Mouse (Mus musculus) stomach, embryonic 15.5 days (tissue): Measurements from ENCODE around the gene Sat2. TPM values are rescaled to one million over a fixed set of nuclear protein-coding genes. Genes with fewer than 3 reads are reported as not detected.

ENCODE experiments used
- ATAC-seq: fragments of 200-750 bp; cut with Nextera tagmentation; 2 replicates; pipeline ENCODE4 v1.8.0; 2017; ENCODE audit warnings: low read depth, moderate number of reproducible peaks, moderate TSS enrichment; ENCODE audit not compliant: insufficient read depth, low FRiP score
- H3K27ac ChIP-seq: fragments of 300-500 bp; sonication (generic); 2 replicates; pipeline ENCODE4 v1.5.1; 2015; ENCODE audit warnings: mild to moderate bottlenecking, inconsistent platforms
- H3K27me3 ChIP-seq: fragments of 300-500 bp; sonication (generic); replicated peaks from 2 replicates; pipeline ENCODE4 v1.6.1; 2015; ENCODE audit warnings: inconsistent platforms
- H3K36me3 ChIP-seq: fragments of 300-500 bp; sonication (generic); 2 replicates; pipeline ENCODE4 v1.6.1; 2015; ENCODE audit warnings: inconsistent platforms
- H3K4me1 ChIP-seq: fragments of 300-500 bp; sonication (generic); 2 replicates; pipeline ENCODE4 v1.6.1; 2015; ENCODE audit warnings: inconsistent platforms
- H3K4me2 ChIP-seq: fragments of 300-500 bp; sonication (generic); 2 replicates; pipeline ENCODE4 v1.6.1; 2015; ENCODE audit warnings: mild to moderate bottlenecking, inconsistent platforms
- H3K4me3 ChIP-seq: fragments of 300-500 bp; sonication (generic); replicated peaks from 2 replicates; pipeline ENCODE4 v1.5.1; 2015; ENCODE audit warnings: inconsistent platforms
- H3K9ac ChIP-seq: fragments of 300-500 bp; sonication (generic); 2 replicates; pipeline ENCODE4 v1.6.1; 2015; ENCODE audit warnings: inconsistent platforms
- H3K9me3 ChIP-seq: fragments of 300-500 bp; sonication (generic); 2 replicates; pipeline ENCODE4 v1.6.1; 2016; ENCODE audit warnings: inconsistent platforms
- WGBS: fragments of 180-500 bp; shearing (Covaris S2); methylation state at CpG from one replicate; pipeline ENCODE4 v1.1.7; 2015; 5-methylcytosine and 5-hydroxymethylcytosine counted together
- microRNA counts: library from miRNA; unstranded; fragments of <30 nt; microRNA quantifications from one replicate; lab custom pipeline; 2016
- microRNA-seq: library from miRNA; unstranded; fragments of <30 nt; microRNA quantifications from one replicate; pipeline ENCODE4, GENCODE M21; 2016
- polyA plus RNA-seq: library from polyadenylated mRNA; unstranded; fragments of >200 nt; fragmentation: Nextera tagmentation; extraction: Ambion mirVana; gene quantifications from 2 replicates; pipeline ENCODE4 v1.2.1, GENCODE M21; 2015

Gene Sat2
- polyA plus RNA-seq, 1 experiment from 2014 or later = 14.4 TPM

DNA sequence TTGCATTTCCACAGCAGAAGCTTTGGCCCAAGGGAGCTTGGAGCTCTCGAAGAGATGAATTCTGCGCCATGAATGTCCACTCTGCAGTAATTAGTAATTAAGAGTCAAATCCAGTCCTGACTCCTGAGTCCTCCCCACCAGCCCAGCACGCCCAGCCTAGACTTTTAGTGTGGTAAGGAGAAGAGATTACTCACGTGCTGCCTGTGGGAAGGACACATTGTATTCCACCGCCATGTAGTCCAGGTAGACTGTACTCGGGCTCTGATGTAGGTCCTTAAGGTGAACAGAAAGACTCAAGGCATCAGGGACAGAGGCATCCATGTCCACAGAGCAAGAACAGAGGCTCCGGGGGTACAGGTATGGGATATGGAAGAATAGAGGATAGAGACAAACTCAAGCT is 43.0 kb downstream of the Sat2 start:
- Histone ChIP-seq H3K9ac (no peak overlapping the region), H3K4me1 (peaks cover 22% of the 10 kb centered on the region), H3K36me3 (peaks cover 50% of the 10 kb centered on the region), H3K27ac (no peak overlapping the region; the same call in 1 of the 2 replicates), H3K9me3 (no peaks in the 10 kb centered on the region), H3K27me3 (no peaks in the 10 kb centered on the region), H3K4me3 (no peak overlapping the region), H3K4me2 (no peak overlapping the region)
- ATAC-seq = no peak
- WGBS = 89% methylated on average over 7 of the region's 7 CpGs

DNA sequence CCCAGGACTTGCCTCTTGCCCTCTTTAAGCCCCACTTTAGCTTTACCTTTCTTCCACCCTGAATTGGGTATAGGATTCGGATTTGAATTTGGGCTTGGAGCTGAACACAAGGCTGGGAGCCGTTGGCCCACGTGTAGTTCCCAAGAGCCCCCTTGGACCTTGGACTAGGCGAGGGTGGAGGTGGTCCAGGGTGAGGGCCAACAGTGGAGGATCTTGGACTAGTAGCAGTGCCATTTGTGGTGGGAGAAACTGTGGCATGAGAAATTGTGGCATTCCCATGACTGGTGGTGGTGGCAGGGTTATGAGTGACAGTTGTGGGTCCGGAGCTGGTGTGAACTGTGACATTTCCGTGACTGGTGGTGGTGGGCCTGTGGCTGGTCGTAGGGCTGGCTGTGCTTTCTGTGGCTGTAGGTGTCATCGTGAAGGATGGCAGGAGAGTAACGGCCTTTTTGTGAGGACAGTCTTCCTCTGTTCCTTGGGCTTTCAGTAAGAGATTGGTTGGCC is 43.7 kb downstream of the Sat2 start:
- peak overlapping the region; percentile 8; the same call in 1 of the 2 replicates for H3K4me2 ChIP-seq
- H3K4me3 ChIP-seq = no peak overlapping the region
- no peaks in the 10 kb centered on the region for H3K27me3 ChIP-seq
- no peaks in the 10 kb centered on the region for H3K9me3 ChIP-seq
- H3K36me3 ChIP-seq = peaks cover 50% of the 10 kb centered on the region
- no peak overlapping the region for H3K9ac ChIP-seq
- no peak for ATAC-seq
- 68% methylated on average over 9 of the region's 9 CpGs for WGBS
- peaks cover 26% of the 10 kb centered on the region for H3K4me1 ChIP-seq
- peak overlapping the region; percentile 59; the same call in 1 of the 2 replicates for H3K27ac ChIP-seq

DNA sequence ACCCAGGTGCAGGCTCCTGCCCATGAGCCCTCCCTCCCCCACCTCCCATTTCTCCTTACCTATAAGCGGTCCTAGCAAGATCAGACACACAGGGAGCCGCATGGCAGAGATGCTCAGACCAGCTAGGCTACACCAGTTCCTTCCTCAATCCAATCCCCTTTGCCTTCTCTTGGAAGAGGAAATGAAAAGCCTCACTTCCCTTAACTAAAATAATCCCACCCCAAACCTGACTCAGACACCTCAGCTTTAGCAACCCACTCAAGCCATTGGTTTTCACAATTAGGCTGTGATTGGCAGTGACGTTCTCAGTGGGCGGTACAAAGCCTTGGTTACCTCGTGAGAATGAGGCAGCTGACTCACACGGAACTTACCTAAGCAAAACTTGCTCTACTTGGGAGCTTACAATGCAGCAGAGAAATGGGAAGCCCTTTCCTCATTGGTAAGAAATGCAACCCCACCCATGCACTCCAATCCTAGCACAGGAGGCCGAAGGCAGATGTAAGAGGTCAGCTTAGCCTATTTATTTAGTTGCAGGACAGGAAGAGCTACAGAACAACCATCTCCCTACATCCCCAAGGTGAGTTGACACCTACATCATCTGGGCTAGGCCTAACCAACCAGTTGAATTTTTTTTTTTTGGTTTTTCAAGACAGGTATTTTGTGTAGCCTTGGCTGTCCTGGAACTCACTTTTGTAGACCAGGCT is 44.3 kb downstream of the Sat2 start, which contains the start of gene Cd68:
TSS of gene Cd68 (minus strand) at position 193 of the 704 bp plus-strand sequence.
- no peak for ATAC-seq
- Histone ChIP-seq H3K36me3 (peaks cover 50% of the 10 kb centered on the region), H3K4me3 (no peak within 1 kb of the TSS)

DNA sequence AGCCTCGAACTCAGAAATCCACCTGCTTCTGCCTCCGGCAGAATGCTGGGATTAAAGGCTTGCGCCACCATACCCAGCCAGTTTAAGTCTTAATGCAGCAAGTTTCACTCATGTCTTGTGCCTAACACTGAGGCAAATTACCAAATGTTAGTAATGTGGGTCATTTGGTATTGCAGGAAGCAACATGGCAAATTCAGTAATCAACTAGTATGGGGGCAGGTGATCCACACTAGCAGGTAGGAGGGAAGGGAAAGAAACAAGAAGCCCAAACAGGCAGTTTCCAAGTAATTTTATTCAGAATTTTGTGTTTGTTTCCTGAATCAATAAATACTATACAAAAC is 44.8 kb downstream of the Sat2 start:
- H3K4me2 ChIP-seq = no peak overlapping the region
- peaks cover 50% of the 10 kb centered on the region for H3K36me3 ChIP-seq
- no peak overlapping the region for H3K9ac ChIP-seq
- H3K4me1 ChIP-seq = peaks cover 20% of the 10 kb centered on the region
- no peaks in the 10 kb centered on the region for H3K27me3 ChIP-seq
- no peak for ATAC-seq
- H3K4me3 ChIP-seq = no peak overlapping the region
- H3K27ac ChIP-seq = peak overlapping the region; percentile 17; the same call in 1 of the 2 replicates
- WGBS = 72% methylated on average over 3 of the region's 3 CpGs
- no peaks in the 10 kb centered on the region for H3K9me3 ChIP-seq

More for the DNA sequence above, 44.3 kb downstream of the Sat2 start, which contains the start of gene Cd68:
- Histone ChIP-seq H3K4me2 (peak within 1 kb of the TSS; percentile 8; the same call in 1 of the 2 replicates), H3K4me1 (peaks cover 25% of the 10 kb centered on the region), H3K27me3 (no peaks in the 10 kb centered on the region), H3K27ac (peak within 1 kb of the TSS; percentile 59; the same call in 1 of the 2 replicates), H3K9ac (no peak within 1 kb of the TSS), H3K9me3 (no peaks in the 10 kb centered on the region)
- WGBS = 22% methylated on average over 7 of the region's 7 CpGs

DNA sequence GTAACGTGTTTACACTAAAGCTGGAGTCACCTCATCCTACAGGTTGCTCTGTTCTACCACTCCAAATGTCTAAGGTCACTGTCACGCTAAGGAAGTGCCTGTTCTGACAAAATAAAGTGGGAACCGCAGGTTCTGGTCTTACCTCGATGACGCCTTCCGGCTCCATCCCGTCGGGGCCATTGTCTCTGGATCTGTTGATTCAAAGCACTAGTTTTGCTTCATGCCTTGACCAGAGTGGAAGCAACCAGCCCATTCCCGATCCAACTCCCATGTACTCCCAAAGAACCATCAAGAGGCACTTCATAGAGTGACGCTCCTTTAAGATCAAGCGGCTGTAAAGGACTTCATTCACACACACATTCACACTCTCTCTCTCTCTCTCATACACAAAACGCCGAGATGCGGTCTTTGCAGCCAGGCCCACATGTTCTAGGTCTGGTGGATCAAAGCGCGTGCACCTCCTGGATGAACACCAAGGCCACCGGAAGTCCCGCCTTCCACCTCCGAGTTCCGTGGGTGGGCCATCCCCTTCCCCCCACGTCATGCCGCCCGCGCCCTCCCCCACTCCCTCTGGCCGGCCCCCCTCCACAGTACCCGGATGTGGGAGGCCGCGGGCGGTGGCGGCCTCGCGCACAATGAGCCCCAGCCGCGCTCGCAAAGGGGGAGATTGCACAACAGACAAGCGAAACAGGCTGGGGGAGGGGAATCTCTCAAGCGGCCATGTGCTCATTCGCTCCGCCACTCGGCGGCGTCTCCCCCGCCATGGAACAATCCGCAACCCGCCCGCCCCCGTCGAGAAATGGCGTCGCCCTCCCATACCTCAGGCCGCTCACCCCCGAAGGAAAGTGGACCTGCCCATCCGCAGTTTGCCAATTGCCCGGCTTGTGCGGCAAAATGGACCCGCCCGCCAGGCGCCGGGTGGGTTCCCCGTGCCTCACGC is 49.2 kb downstream of the Sat2 start:
- Histone ChIP-seq H3K4me2 (peak overlapping the region; percentile 84), H3K9ac (peak overlapping the region; percentile 98), H3K27ac (peak overlapping the region; percentile 98), H3K36me3 (peaks cover 53% of the 10 kb centered on the region), H3K27me3 (no peaks in the 10 kb centered on the region), H3K9me3 (no peaks in the 10 kb centered on the region), H3K4me3 (peak overlapping the region; percentile 99), H3K4me1 (peaks cover 10% of the 10 kb centered on the region)
- WGBS = under 1% methylated on average over 51 of the region's 61 CpGs
- peak; percentile 61 for ATAC-seq

DNA sequence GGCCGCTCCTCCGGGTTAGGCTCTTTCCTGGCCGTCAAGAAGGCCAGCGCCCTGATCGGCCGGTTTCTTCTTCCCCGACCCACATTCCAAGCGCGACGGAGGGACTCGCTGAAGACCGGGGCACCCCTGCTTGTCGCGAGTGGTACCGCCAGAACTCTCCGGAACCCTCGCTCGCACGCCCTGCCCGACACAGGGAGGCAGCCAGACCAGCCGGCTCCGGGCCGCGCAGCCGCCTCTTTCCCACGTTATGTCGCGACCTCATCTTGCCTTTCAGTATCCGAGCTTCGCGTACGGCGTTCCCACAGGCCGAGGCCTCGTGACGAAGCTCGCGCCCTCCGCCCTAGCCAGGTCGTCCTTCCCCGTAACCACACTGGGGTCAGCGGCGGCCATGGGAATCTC is 49.9 kb downstream of the Sat2 start:
- H3K36me3 ChIP-seq = peaks cover 54% of the 10 kb centered on the region
- H3K9ac ChIP-seq = peak overlapping the region; percentile 98
- peaks cover 10% of the 10 kb centered on the region for H3K4me1 ChIP-seq
- WGBS = under 1% methylated on average over 43 of the region's 43 CpGs
- ATAC-seq = peak; percentile 5; the same call in 1 of the 2 replicates
- H3K4me2 ChIP-seq = peak overlapping the region; percentile 84
- H3K27ac ChIP-seq = peak overlapping the region; percentile 98
- H3K27me3 ChIP-seq = no peaks in the 10 kb centered on the region
- peak overlapping the region; percentile 99 for H3K4me3 ChIP-seq
- no peaks in the 10 kb centered on the region for H3K9me3 ChIP-seq

DNA sequence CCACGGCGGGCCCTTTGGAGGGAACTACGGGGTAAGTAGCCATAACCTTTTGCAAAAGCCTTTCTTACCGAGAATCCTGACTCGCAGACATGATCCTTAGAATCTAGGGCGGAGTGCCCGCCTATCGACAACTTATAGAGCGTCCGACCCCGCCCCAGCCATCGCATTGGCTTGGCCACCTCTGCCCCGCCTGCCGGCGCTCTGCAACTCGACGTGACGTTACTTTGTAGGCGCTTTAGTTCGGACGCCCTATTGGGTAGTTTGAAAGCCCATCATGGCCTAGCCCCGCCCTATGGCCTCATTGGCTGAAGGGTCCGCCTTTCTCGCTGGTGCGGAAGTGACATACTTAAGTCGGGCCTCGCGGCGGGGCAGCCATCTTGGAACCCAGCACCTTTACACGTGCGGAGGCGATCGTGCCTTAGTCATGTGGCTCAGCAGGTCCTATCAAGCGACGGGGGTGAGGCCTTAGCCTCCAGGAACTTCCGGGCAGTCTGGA is 50.4 kb downstream of the Sat2 start, which contains the start of gene Eif4a1:
TSS of gene Eif4a1 (minus strand) at position 213 of the 496 bp plus-strand sequence.
- peaks cover 54% of the 10 kb centered on the region for H3K36me3 ChIP-seq
- ATAC-seq = peak; percentile 98
- H3K4me1 ChIP-seq = peaks cover 10% of the 10 kb centered on the region
- no peaks in the 10 kb centered on the region for H3K9me3 ChIP-seq
- WGBS = under 1% methylated on average over 36 of the region's 36 CpGs
- H3K4me2 ChIP-seq = peak within 1 kb of the TSS; percentile 84
- peak within 1 kb of the TSS; percentile 99 for H3K4me3 ChIP-seq
- H3K9ac ChIP-seq = peak within 1 kb of the TSS; percentile 98
- peak within 1 kb of the TSS; percentile 98 for H3K27ac ChIP-seq
- no peaks in the 10 kb centered on the region for H3K27me3 ChIP-seq

MicroRNAs within 50 kb of the gene (microRNA counts, 519-probe panel; counts per million panel counts)
- microRNA mmu-miR-1934 (lab: Ali Mortazavi, UCI) = not detected
- 2,974 counts per million, percentile 75 among the panel's probes with 10 or more counts for microRNA mmu-miR-467f (lab: Ali Mortazavi, UCI)

Small RNA genes within 50 kb of the gene (microRNA-seq; reads per million reads assigned to microRNA genes)
- 3.1 reads per million, percentile 12 among the genes with 10 or more reads in this experiment for gene Mir1934
- gene Mir467f = not detected

Other genes starting within 250 kb of the Sat2 start
- 154 and 179 TPM in 2 replicates for gene Naa38, start 226.5 kb upstream of the Sat2 start, polyA plus RNA-seq
- gene Cyb5d1, start 226.4 kb upstream of the Sat2 start, polyA plus RNA-seq = 24.9 and 25.3 TPM in 2 replicates
- 26.7 and 29.4 TPM in 2 replicates for gene Tmem88, start 223.8 kb upstream of the Sat2 start, polyA plus RNA-seq
- 25.4 and 26.5 TPM in 2 replicates for gene Kdm6b, start 208.3 kb upstream of the Sat2 start, polyA plus RNA-seq
- gene Dnah2, start 72.9 kb upstream of the Sat2 start, polyA plus RNA-seq = 0.81 and 1.1 TPM in 2 replicates
- 10.4 and 12.6 TPM in 2 replicates for gene Efnb3, start 61.8 kb upstream of the Sat2 start, polyA plus RNA-seq
- gene Wrap53, start 41.8 kb upstream of the Sat2 start, polyA plus RNA-seq = 21.6 and 24.5 TPM in 2 replicates
- 122 and 130 TPM in 2 replicates for gene Trp53, start 41.7 kb upstream of the Sat2 start, polyA plus RNA-seq
- gene Atp1b2, start 16.1 kb upstream of the Sat2 start, polyA plus RNA-seq = 7.5 and 7.7 TPM in 2 replicates
- gene Shbg, start 4.1 kb upstream of the Sat2 start, polyA plus RNA-seq = 0.99 and 2.1 TPM in 2 replicates
- 21.0 and 27.0 TPM in 2 replicates for gene Fxr2, start 11.0 kb downstream of the Sat2 start, polyA plus RNA-seq
- gene Sox15, start 33.3 kb downstream of the Sat2 start, polyA plus RNA-seq = 3.7 and 6.0 TPM in 2 replicates
- 58.7 and 66.1 TPM in 2 replicates for gene Mpdu1, start 40.6 kb downstream of the Sat2 start, polyA plus RNA-seq
- 15.5 and 16.3 TPM in 2 replicates for gene Cd68, start 44.1 kb downstream of the Sat2 start, polyA plus RNA-seq
- gene Eif4a1, start 50.4 kb downstream of the Sat2 start, polyA plus RNA-seq = 442 and 514 TPM in 2 replicates
- 69.1 and 74.5 TPM in 2 replicates for gene Senp3, start 60.1 kb downstream of the Sat2 start, polyA plus RNA-seq
- 0.31 and 0.61 TPM in 2 replicates for gene Tnfsf13, start 63.8 kb downstream of the Sat2 start, polyA plus RNA-seq
- 8.0 and 8.9 TPM in 2 replicates for gene Tnfsf12, start 73.8 kb downstream of the Sat2 start, polyA plus RNA-seq
- 3.3 and 3.5 TPM in 2 replicates for gene Tnfsfm13, start 74.1 kb downstream of the Sat2 start, polyA plus RNA-seq
- 21.0 and 25.8 TPM in 2 replicates for gene Polr2a, start 136.6 kb downstream of the Sat2 start, polyA plus RNA-seq
- 0.12 TPM in 1 of 2 replicates, not detected in the other for gene Slc35g3, start 139.9 kb downstream of the Sat2 start, polyA plus RNA-seq
- 2.7 and 3.0 TPM in 2 replicates for gene Zbtb4, start 143.9 kb downstream of the Sat2 start, polyA plus RNA-seq
- gene Chrnb1, start 173.9 kb downstream of the Sat2 start, polyA plus RNA-seq = 5.1 and 6.0 TPM in 2 replicates
- gene Fgf11, start 179.8 kb downstream of the Sat2 start, polyA plus RNA-seq = 2.2 and 2.4 TPM in 2 replicates
- 19.9 and 20.4 TPM in 2 replicates for gene Tmem102, start 183.6 kb downstream of the Sat2 start, polyA plus RNA-seq
- gene Gm39566, start 193.3 kb downstream of the Sat2 start, polyA plus RNA-seq = not detected in 2 replicates
- gene Spem2, start 196.4 kb downstream of the Sat2 start, polyA plus RNA-seq = not detected in 2 replicates
- gene Spem1, start 200.2 kb downstream of the Sat2 start, polyA plus RNA-seq = not detected in 2 replicates
- 6.3 and 7.4 TPM in 2 replicates for gene Nlgn2, start 215.8 kb downstream of the Sat2 start, polyA plus RNA-seq
- 400 and 416 TPM in 2 replicates for gene Tmem256, start 216.5 kb downstream of the Sat2 start, polyA plus RNA-seq
- gene Plscr3, start 224.4 kb downstream of the Sat2 start, polyA plus RNA-seq = 80.8 and 81.3 TPM in 2 replicates
- gene Tnk1, start 236.7 kb downstream of the Sat2 start, polyA plus RNA-seq = 12.9 and 15.4 TPM in 2 replicates